Mouse (Mus musculus): ENCODE data around the gene Plcd3. TPM values are rescaled to one million over a fixed set of nuclear protein-coding genes. Genes with fewer than 3 reads are reported as not detected.

Gene Plcd3
- polyA plus RNA-seq, 1 experiment, result not detected

- TF ChIP-seq CTCF (IDR thresholded peaks at IDR 0.05; ENCODE audit: insufficient read depth, low read depth, low read length) (no peak), POLR2A (IDR thresholded peaks at IDR 0.05; ENCODE audit: insufficient read depth, low read depth, low read length) (no peak)
- Histone ChIP-seq H3K4me1 (ENCODE audit: control insufficient read depth, insufficient read depth, low read length) (peaks cover 4% of the 10 kb centered on the region), H3K27ac (ENCODE audit: insufficient read depth, low read depth, low read length) (no peak overlapping the region), H3K4me3 (ENCODE audit: insufficient read depth, low read depth, low read length) (no peak overlapping the region)
- 63% methylated on average over 3 of the region's 3 CpGs for WGBS
Observed at GRCm38 (mm10) chr11:103058499-103059085, 42.9 kb downstream of the Plcd3 start.

DNA sequence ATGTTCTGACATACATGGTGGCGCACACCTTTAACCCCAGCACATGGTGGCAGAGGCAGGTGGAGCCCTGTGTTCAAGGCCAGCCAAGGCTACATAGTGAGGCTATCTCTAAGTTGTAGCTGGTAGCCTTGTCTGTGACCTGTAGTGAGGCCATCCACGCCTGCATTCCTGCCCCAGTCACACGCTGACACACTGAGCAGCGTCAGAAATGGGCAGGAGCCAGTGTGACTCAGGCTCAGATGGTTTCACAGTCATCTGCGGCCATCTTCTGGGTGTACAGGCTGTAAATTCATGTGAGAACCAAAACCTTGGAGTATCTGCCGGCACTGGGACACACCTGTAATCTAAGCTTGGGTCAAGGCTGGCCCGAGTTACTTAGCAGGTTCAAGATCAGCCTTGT lies 44.8 kb downstream of the Plcd3 start:
- 92% methylated on average over 7 of the region's 7 CpGs for WGBS

GRCm38 (mm10) chr11:103054798-103055197 lies 46.7 kb downstream of the Plcd3 start:
- Histone ChIP-seq H3K4me3 (ENCODE audit: insufficient read depth, low read depth, low read length) (no peak overlapping the region), H3K4me1 (ENCODE audit: control insufficient read depth, insufficient read depth, low read length) (peaks cover 22% of the 10 kb centered on the region)
- WGBS, result 31% methylated on average over 6 of the region's 6 CpGs

More for the DNA sequence above, 44.8 kb downstream of the Plcd3 start:
- H3K27ac ChIP-seq (ENCODE audit: insufficient read depth, low read depth, low read length), result no peak overlapping the region
- H3K4me3 ChIP-seq (ENCODE audit: insufficient read depth, low read depth, low read length), result no peak overlapping the region
- TF ChIP-seq POLR2A (IDR thresholded peaks at IDR 0.05; ENCODE audit: insufficient read depth, low read depth, low read length), result no peak
- TF ChIP-seq CTCF (IDR thresholded peaks at IDR 0.05; ENCODE audit: insufficient read depth, low read depth, low read length), result no peak
- peaks cover 13% of the 10 kb centered on the region for H3K4me1 ChIP-seq (ENCODE audit: control insufficient read depth, insufficient read depth, low read length)

GRCm38 (mm10) chr11:103053191-103054076 lies 48.0 kb downstream of the Plcd3 start:
- Histone ChIP-seq H3K4me1 (ENCODE audit: control insufficient read depth, insufficient read depth, low read length) (peaks cover 22% of the 10 kb centered on the region), H3K4me3 (ENCODE audit: insufficient read depth, low read depth, low read length) (no peak overlapping the region), H3K27ac (ENCODE audit: insufficient read depth, low read depth, low read length) (no peak overlapping the region)
- no peak for TF ChIP-seq CTCF (IDR thresholded peaks at IDR 0.05; ENCODE audit: insufficient read depth, low read depth, low read length)
- 78% methylated on average over 18 of the region's 18 CpGs for WGBS

More at GRCm38 (mm10) chr11:103054798-103055197, 46.7 kb downstream of the Plcd3 start:
- no peak overlapping the region for H3K27ac ChIP-seq (ENCODE audit: insufficient read depth, low read depth, low read length)
- TF ChIP-seq POLR2A (IDR thresholded peaks at IDR 0.05; ENCODE audit: insufficient read depth, low read depth, low read length), result no peak
- peak; percentile 52; the same call in 1 of the 2 replicates for TF ChIP-seq CTCF (IDR thresholded peaks at IDR 0.05; ENCODE audit: insufficient read depth, low read depth, low read length)

- TF ChIP-seq POLR2A (IDR thresholded peaks at IDR 0.05; ENCODE audit: insufficient read depth, low read depth, low read length) (no peak), CTCF (IDR thresholded peaks at IDR 0.05; ENCODE audit: insufficient read depth, low read depth, low read length) (no peak)
Observed at GRCm38 (mm10) chr11:103052078-103052477, 49.4 kb downstream of the Plcd3 start.

DNA sequence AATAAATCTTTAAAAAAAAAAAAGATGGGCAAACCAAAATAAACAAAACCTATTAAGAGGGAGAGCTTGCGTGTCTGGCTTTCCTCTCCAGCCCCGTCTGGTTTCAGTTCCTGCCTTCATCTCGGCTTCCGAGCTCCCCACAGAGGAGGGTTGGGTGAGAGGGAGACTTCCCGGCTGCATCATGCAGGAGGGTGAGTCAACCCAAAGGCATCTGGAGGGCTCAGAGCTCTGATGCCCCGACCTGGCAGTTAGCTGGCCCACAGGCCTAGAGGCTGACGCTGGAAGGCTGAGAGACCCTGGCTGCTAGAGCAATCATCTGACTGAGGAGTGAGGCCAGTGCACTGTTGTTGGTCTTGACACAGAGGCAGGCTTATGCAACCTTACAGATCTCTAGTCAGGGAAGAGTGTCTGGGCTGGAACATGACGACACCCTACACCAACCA lies 50.2 kb downstream of the Plcd3 start:
- WGBS, result 27% methylated on average over 8 of the region's 8 CpGs
- no peak overlapping the region for H3K4me3 ChIP-seq (ENCODE audit: insufficient read depth, low read depth, low read length)
- H3K4me1 ChIP-seq (ENCODE audit: control insufficient read depth, insufficient read depth, low read length), result peaks cover 22% of the 10 kb centered on the region
- TF ChIP-seq CTCF (IDR thresholded peaks at IDR 0.05; ENCODE audit: insufficient read depth, low read depth, low read length), result no peak
- TF ChIP-seq POLR2A (IDR thresholded peaks at IDR 0.05; ENCODE audit: insufficient read depth, low read depth, low read length), result no peak
- H3K27ac ChIP-seq (ENCODE audit: insufficient read depth, low read depth, low read length), result peak overlapping the region; percentile 89

More at GRCm38 (mm10) chr11:103052078-103052477, 49.4 kb downstream of the Plcd3 start:
- H3K4me3 ChIP-seq (ENCODE audit: insufficient read depth, low read depth, low read length), result no peak overlapping the region
- 81% methylated on average over 6 of the region's 6 CpGs for WGBS
- peaks cover 22% of the 10 kb centered on the region for H3K4me1 ChIP-seq (ENCODE audit: control insufficient read depth, insufficient read depth, low read length)
- peak overlapping the region; percentile 89 for H3K27ac ChIP-seq (ENCODE audit: insufficient read depth, low read depth, low read length)

DNA sequence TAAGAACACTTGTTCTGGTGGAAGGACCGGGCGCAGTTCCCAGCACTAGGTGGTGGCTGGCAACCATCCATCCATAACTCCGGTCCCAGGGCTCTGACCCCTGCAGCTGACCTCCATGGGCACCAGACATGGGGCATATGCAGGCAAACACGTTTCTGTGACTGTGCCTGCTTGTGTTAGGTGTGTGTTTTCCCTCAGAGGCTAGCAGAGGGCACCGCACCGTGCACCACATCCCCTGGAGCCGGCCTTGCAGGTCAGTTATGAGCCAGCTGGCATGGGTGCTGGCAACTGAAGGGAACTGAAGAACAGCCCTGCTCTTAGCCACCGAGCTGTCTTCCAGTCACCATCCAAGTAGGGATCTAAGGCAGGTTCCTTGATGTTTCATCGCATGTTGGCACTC lies 51.3 kb downstream of the Plcd3 start:
- peaks cover 25% of the 10 kb centered on the region for H3K4me1 ChIP-seq (ENCODE audit: control insufficient read depth, insufficient read depth, low read length)
- no peak overlapping the region for H3K4me3 ChIP-seq (ENCODE audit: insufficient read depth, low read depth, low read length)
- 60% methylated on average over 9 of the region's 9 CpGs for WGBS
- peak overlapping the region; percentile 29; the same call in 1 of the 2 replicates for H3K27ac ChIP-seq (ENCODE audit: insufficient read depth, low read depth, low read length)
- TF ChIP-seq POLR2A (IDR thresholded peaks at IDR 0.05; ENCODE audit: insufficient read depth, low read depth, low read length) (no peak), CTCF (IDR thresholded peaks at IDR 0.05; ENCODE audit: insufficient read depth, low read depth, low read length) (no peak)

DNA sequence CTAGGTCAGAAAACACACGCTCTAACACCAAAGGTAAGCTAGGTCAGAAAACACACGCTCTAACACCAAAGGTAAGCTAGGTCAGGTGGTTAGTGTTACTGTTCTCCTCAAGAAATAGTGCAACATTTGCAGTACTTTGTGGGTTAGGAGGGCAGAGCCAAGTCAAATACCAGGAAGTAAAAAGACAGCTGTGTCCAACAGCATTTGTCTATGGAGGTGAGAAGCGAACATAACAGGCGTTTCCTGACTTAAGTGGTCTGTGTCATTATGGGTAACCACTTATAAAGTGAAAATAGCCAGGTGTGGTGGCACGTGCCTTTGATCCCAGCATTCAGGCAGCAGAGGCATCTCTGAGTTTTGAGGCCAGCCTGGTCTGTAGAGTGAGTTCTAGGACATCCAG lies 51.8 kb downstream of the Plcd3 start:
- no peak overlapping the region for H3K27ac ChIP-seq (ENCODE audit: insufficient read depth, low read depth, low read length)
- WGBS, result 93% methylated on average over 5 of the region's 5 CpGs

GRCm38 (mm10) chr11:103046286-103046685 lies 55.2 kb downstream of the Plcd3 start:
- TF ChIP-seq CTCF (IDR thresholded peaks at IDR 0.05; ENCODE audit: insufficient read depth, low read depth, low read length) (no peak), POLR2A (IDR thresholded peaks at IDR 0.05; ENCODE audit: insufficient read depth, low read depth, low read length) (no peak)
- H3K4me1 ChIP-seq (ENCODE audit: control insufficient read depth, insufficient read depth, low read length), result peaks cover 28% of the 10 kb centered on the region
- no peak overlapping the region for H3K4me3 ChIP-seq (ENCODE audit: insufficient read depth, low read depth, low read length)
- WGBS, result 31% methylated on average over 8 of the region's 8 CpGs
- no peak overlapping the region for H3K27ac ChIP-seq (ENCODE audit: insufficient read depth, low read depth, low read length)

More for the DNA sequence above, 51.8 kb downstream of the Plcd3 start:
- peaks cover 27% of the 10 kb centered on the region for H3K4me1 ChIP-seq (ENCODE audit: control insufficient read depth, insufficient read depth, low read length)
- no peak for TF ChIP-seq POLR2A (IDR thresholded peaks at IDR 0.05; ENCODE audit: insufficient read depth, low read depth, low read length)
- no peak for TF ChIP-seq CTCF (IDR thresholded peaks at IDR 0.05; ENCODE audit: insufficient read depth, low read depth, low read length)
- no peak overlapping the region for H3K4me3 ChIP-seq (ENCODE audit: insufficient read depth, low read depth, low read length)
